Mouse (Mus musculus) intestine, postnatal 0 days (tissue): ENCODE data around the gene Get4. TPM values are rescaled to one million over a fixed set of nuclear protein-coding genes. Genes with fewer than 3 reads are reported as not detected.

Experiments used
- ATAC-seq: fragments of 200-750 bp; cut with Nextera tagmentation; 2 replicates; pipeline ENCODE4 v1.8.0; 2017; ENCODE audit warnings: mild to moderate bottlenecking, moderate TSS enrichment, moderate library complexity
- H3K27ac ChIP-seq: fragments of 300-500 bp; sonication (generic); 2 replicates; pipeline ENCODE4 v1.5.1; 2014; ENCODE audit warnings: mild to moderate bottlenecking, low read depth, low read length, moderate library complexity
- H3K27me3 ChIP-seq: fragments of 300-500 bp; sonication (generic); replicated peaks from 2 replicates; pipeline ENCODE4 v1.6.1; 2014; ENCODE audit warnings: low read length, mixed read lengths; ENCODE audit not compliant: control insufficient read depth, insufficient read depth
- H3K36me3 ChIP-seq: fragments of 300-500 bp; sonication (generic); 2 replicates; pipeline ENCODE4 v1.6.1; 2014; ENCODE audit warnings: mild to moderate bottlenecking, moderate library complexity; ENCODE audit not compliant: control insufficient read depth, insufficient read depth
- H3K4me1 ChIP-seq: fragments of 300-500 bp; sonication (generic); replicated peaks from 2 replicates; pipeline ENCODE4 v1.6.1; 2014; ENCODE audit warnings: antibody characterized with exemption, low read length, mixed read lengths; ENCODE audit not compliant: control insufficient read depth, insufficient read depth
- H3K4me2 ChIP-seq: fragments of 300-500 bp; sonication (generic); replicated peaks from 2 replicates; pipeline ENCODE4 v1.6.1; 2014; ENCODE audit warnings: low read depth, mild to moderate bottlenecking, moderate library complexity
- H3K4me3 ChIP-seq: fragments of 300-500 bp; sonication (generic); 2 replicates; pipeline ENCODE4 v1.5.1; 2014; ENCODE audit warnings: low read depth, low read length
- H3K9ac ChIP-seq: fragments of 300-500 bp; sonication (generic); 2 replicates; pipeline ENCODE4 v1.6.1; 2014; ENCODE audit warnings: mild to moderate bottlenecking, low read depth, low read length
- H3K9me3 ChIP-seq: fragments of 300-500 bp; sonication (generic); 2 replicates; pipeline ENCODE4 v1.6.1; 2016; ENCODE audit warnings: mixed run types; ENCODE audit not compliant: control insufficient read depth
- CTCF ChIP-seq: sonication (generic); IDR thresholded peaks from 2 replicates; pipeline ENCODE4 v1.5.1; 2016; ENCODE audit warnings: low read depth, mild to moderate bottlenecking, control low read depth, antibody characterized with exemption, moderate library complexity
- WGBS: fragments of 180-500 bp; shearing (Covaris S2); extraction: QIAGEN DNeasy Blood & Tissue Kit; methylation state at CpG from one replicate; pipeline ENCODE4 v1.1.7; 2014; 5-methylcytosine and 5-hydroxymethylcytosine counted together
- polyA plus RNA-seq: library from polyadenylated mRNA; unstranded; fragments of >200 nt; fragmentation: Nextera tagmentation; extraction: Ambion mirVana; gene quantifications from 2 replicates; pipeline ENCODE4 v1.2.1, GENCODE M21; 2015

The Get4 gene
- polyA plus RNA-seq, 1 experiment from 2014 or later, result 129 TPM

DNA sequence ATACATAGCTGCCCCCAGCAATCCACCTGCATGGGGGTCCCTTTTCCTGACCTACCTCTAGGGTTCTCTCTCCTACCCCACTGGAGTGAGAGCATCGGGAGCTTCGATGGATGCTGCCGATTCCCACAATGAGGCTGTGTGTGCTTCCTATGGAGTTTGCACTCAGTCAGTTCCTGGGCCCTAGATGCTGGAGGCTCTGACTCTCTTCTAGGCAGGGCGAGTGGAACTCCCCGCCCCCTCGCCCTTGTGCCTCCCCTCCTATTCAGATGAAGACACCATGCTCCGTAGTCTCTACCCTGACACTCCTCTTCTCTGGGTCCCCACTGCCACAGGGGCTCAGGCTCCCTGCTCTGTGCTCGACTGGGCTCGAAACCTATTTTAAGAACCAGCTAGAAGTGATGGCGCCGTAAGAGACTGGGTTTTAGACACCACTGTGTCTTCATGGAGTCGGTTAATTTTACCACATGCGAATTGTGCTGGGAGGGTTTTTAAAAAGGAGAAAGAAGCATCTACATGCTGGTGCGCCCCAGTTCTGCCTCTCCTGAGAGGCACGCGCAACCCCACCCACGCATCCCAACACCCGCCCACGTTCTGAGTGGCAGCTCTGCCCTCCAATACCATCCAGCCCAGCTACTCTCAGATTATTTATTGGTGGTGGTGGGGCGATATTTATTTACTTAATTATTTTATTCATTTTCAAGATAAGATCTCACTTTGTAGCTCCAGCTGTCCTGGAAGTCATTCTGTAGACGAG, 65.8 kb downstream of the Get4 start:
- ATAC-seq, result peak; percentile 54
- no peaks in the 10 kb centered on the region for H3K36me3 ChIP-seq
- peak overlapping the region; percentile 27; the same call in 1 of the 2 replicates for H3K4me2 ChIP-seq
- no peak overlapping the region; the same call in 1 of the 2 replicates for H3K9ac ChIP-seq
- peaks cover 12% of the 10 kb centered on the region; the same call in 1 of the 2 replicates for H3K4me1 ChIP-seq
- H3K27me3 ChIP-seq, result no peaks in the 10 kb centered on the region
- no peak for TF ChIP-seq CTCF
- WGBS, result 52% methylated on average over 21 of the region's 21 CpGs
- no peaks in the 10 kb centered on the region for H3K9me3 ChIP-seq
- peak overlapping the region; percentile 87 for H3K27ac ChIP-seq
- H3K4me3 ChIP-seq, result no peak overlapping the region

Other genes starting within 250 kb of the Get4 start
- 10.0 and 10.9 TPM in 2 replicates for gene Prkar1b, start 102.3 kb upstream of the Get4 start, polyA plus RNA-seq
- gene Dnaaf5, start 102.1 kb upstream of the Get4 start, polyA plus RNA-seq, result 2.5 and 2.9 TPM in 2 replicates
- gene Sun1, start 51.7 kb upstream of the Get4 start, polyA plus RNA-seq, result 12.2 and 13.4 TPM in 2 replicates
- gene Adap1, start 73.3 kb downstream of the Get4 start, polyA plus RNA-seq, result 33.4 and 33.8 TPM in 2 replicates
- gene Cox19, start 99.1 kb downstream of the Get4 start, polyA plus RNA-seq, result 181 and 184 TPM in 2 replicates
- 15.8 and 18.1 TPM in 2 replicates for gene Cyp2w1, start 100.3 kb downstream of the Get4 start, polyA plus RNA-seq
- 2.5 and 2.6 TPM in 2 replicates for gene Gpr146, start 125.4 kb downstream of the Get4 start, polyA plus RNA-seq
- gene C130050O18Rik, start 153.0 kb downstream of the Get4 start, polyA plus RNA-seq, result 0.76 and 1.4 TPM in 2 replicates
- gene Gper1, start 170.8 kb downstream of the Get4 start, polyA plus RNA-seq, result 1.1 and 1.3 TPM in 2 replicates
- 8.3 and 8.5 TPM in 2 replicates for gene 3110082I17Rik, start 208.2 kb downstream of the Get4 start, polyA plus RNA-seq
- 6.1 and 6.7 TPM in 2 replicates for gene Zfand2a, start 232.2 kb downstream of the Get4 start, polyA plus RNA-seq